Mouse (Mus musculus): Measurements from ENCODE around the gene Fam172a.

Fam172a gene

GRCm38 (mm10) chr13:78180261-78180660, 478.4 kb downstream of the Fam172a start:
- no peak for DNase-seq (ENCODE audit: low spot score)

DNA sequence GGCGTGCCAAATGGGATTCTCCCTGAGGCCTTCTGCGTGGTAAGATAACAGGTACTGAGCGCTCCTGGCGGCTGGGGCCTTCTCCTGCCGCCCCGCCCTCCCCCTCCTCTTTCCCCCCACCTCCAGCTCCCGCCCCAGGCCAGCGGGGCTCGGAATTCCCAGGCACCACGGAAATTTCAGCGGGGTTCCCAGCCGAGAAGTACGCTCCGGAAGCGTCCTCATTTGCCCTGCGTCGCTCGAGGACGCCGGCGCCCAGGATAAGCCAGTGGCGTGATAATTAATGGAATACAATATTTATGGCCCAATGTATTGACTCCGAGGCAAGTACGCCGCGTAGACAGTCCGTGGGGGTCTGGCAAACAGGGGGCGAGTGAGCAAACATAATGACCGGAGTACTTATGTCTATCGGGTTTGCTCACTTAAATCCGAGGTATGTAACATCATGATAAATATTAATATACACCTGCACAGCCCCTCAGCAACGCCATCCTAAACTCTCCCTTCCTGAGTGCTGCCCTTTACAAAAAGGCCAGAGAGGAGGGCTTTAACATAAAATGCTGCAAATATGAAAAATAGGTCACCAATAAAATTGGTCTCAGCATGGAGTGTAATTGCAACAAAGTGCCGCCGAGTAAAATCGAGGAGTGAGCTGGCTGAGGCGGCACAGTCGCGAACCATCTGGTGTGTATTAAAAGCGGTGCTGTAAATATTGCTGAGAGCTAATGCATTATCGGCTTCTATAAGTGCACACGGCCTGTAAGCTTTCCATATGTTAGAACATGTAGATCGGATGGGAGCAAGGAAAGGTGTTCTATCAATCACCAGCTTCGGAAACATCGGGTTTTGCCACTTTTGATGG, 479.5 kb downstream of the Fam172a start:
- no peak for DNase-seq (ENCODE audit: low spot score)

- no peak for DNase-seq (ENCODE audit: low spot score)
Observed at GRCm38 (mm10) chr13:78181930-78182558, 480.2 kb downstream of the Fam172a start.

DNA sequence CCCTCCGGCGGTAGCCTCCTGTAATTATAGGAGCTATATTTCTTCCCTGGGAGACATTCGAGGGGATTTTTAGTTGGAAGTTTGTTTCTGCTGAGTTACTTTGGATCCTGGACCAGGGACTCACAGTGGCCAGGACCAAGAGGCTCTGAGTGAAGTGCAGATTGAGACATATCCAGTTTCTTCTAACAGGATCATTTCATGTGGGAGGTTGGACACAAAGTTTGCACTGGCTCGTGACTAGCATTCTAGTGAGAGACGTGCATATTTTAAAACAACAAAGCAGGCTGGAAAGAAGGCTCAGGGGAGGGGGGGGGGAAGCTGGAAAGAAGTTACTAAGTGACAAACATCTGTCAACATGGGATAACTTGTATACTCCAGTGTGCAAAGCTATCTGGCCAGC, 481.2 kb downstream of the Fam172a start:
- no peak for DNase-seq (ENCODE audit: low spot score)

DNA sequence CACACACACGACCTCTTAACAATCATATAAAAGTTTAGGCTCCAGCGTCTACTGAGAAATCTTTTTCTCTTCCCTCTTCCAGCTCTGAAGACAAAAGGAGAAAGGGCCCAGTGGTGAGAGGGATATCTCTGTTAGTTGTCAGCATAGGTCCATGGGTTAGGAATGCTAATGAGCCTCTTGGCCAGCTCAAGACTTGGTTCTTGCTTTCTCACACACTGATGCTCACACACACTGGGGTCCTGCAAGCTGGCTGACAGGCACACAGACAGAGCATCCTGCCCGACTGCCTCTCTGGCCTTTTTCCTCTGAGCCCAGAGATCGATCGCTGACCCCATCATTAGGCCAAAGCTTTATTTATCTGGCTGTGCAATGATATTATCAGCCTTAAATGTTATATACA, 482.2 kb downstream of the Fam172a start:
- no peak for DNase-seq (ENCODE audit: low spot score)

DNA sequence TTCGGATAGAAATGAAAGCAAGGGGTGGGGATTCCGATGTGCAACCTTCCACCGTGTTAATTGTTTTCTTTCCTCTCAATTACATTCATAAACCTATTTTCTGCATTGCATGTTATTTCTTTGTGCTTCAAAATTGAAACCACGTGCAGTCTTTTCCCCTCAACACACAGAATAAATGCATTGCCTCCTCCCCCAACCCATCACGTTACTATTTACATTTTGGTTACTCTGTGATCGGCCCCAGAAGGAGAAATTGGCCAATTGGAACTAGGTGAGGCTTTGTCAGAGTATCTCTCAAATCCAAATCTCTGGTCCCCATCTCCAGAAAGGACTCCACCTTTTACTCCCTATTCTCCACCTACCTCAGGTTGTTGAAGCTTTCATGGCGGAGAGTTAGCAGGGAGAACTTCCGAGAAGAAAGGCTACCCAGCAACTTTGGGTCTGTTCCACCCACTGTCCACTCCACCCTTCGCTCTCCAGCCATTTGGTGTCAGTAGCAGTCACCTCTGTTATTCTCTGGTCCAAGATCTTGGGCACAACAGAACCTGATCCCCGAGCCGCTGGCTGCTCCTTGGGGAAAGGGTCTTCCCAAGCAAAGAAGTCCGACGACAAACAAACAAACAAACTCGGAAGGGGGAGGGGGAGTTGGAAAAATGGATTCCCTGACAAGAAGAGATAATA, 483.1 kb downstream of the Fam172a start:
- no peak for DNase-seq (ENCODE audit: low spot score)

GRCm38 (mm10) chr13:78186340-78186946, 484.6 kb downstream of the Fam172a start:
- no peak for DNase-seq (ENCODE audit: low spot score)

GRCm38 (mm10) chr13:78187833-78188232, 486.0 kb downstream of the Fam172a start:
- no peak for DNase-seq (ENCODE audit: low spot score)

DNA sequence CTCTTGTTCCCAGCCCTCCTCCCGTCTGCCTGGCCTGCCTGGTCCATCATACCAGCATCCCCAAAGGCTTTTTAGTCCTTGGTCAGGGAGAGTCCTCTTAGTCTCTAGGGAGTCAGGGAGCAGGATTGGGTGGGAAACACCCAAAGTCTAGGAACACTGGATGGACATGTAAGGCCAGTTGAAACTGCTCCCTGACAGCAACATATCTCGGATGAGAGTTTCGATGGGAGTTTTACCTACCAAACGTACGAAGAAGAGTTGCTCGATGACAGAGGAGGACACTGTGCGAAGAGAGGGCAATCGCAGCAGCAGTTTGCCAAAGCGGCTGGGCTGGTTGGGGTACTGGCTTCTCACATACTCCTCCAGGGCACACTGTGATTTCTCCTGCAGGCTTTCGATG, 487.8 kb downstream of the Fam172a start:
- no peak for DNase-seq (ENCODE audit: low spot score)

DNA sequence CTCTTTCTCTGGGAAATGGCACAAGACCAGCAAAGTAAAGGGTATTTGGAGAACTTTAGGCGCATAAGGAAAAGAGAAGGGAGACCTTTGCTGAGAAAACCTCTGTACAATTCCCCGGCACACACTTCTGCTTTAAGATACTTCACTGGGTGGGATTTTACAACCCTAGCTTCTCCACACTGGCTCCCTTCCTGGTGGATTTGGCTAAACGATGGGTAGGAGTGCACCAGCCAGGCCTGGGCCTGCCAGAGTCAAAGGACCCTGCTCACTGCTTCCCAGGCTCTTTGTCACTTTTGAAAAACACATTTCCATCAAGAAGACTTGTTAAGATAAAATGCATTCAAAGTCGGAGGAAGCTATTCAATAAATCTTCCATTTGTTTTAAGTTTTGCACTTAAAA, 491.4 kb downstream of the Fam172a start:
- DNase-seq (ENCODE audit: low spot score), result no peak

GRCm38 (mm10) chr13:78194135-78194849, 492.5 kb downstream of the Fam172a start:
- no peak for DNase-seq (ENCODE audit: low spot score)

DNA sequence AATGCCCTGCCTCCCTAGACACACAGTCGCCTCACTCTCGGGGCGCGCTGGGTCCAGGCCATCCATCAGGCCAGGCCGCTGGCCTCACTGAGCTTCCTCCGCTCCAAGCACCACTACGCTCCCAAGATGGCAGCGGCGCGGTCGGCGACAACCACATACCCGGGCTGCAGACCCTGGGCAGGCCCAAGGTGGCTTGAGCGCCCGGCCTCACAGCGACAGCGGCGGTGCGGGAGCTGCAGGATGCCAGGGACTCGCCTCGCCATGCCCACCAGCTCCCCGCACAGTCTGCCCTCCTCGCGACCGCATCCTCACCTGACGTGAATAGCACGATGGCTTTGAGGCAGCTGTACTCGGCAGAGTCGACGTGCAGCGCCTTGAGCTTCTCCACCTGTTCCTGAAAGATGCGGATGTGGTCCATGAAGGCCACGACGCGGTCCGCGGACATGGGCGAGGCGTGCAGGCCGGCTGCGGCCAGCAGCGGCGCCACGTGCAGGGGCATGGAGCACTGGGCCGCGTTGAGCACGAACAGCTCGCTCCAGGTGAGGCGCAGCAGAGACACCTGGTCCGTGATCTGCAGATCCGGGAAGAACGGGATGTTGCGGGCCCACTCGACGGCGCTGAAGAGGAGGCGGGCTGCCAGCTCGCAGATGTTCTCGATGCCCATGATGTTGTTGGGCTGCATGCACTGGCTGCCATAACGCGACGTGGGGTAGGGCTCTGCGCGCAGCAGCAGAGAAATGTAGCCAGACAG, 493.2 kb downstream of the Fam172a start:
- DNase-seq (ENCODE audit: low spot score), result no peak

DNA sequence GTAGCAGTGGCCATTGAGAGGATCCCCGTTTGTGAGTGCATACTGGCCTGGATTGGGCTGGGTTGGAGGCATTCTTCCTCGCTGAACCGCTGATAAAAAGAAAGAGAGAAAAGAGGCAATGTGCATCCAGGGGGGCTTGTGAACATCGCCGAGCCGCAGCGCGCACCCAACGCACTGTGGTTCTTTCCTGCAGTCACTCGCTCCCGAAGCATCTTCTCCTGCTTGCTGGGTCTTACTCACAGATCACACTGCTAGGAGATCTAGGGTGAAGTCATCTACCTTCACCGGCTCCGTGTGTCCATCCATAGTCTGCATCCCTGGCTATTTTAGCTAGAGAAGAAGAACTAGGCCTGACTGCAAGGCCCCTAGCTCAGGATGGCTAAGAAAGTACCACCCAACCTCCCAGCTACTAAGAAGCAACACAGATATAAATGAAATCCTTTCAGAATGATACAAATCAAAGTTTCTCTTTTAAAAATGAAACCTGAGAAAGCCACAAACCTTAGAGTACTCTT, 493.8 kb downstream of the Fam172a start:
- no peak for DNase-seq (ENCODE audit: low spot score)

- no peak for DNase-seq (ENCODE audit: low spot score)
Observed at GRCm38 (mm10) chr13:78196236-78196796, 494.5 kb downstream of the Fam172a start.

GRCm38 (mm10) chr13:78197286-78197818, 495.5 kb downstream of the Fam172a start:
- DNase-seq (ENCODE audit: low spot score), result no peak

- no peak for DNase-seq (ENCODE audit: low spot score)
Observed at GRCm38 (mm10) chr13:78197819-78198390, 496.1 kb downstream of the Fam172a start.

DNA sequence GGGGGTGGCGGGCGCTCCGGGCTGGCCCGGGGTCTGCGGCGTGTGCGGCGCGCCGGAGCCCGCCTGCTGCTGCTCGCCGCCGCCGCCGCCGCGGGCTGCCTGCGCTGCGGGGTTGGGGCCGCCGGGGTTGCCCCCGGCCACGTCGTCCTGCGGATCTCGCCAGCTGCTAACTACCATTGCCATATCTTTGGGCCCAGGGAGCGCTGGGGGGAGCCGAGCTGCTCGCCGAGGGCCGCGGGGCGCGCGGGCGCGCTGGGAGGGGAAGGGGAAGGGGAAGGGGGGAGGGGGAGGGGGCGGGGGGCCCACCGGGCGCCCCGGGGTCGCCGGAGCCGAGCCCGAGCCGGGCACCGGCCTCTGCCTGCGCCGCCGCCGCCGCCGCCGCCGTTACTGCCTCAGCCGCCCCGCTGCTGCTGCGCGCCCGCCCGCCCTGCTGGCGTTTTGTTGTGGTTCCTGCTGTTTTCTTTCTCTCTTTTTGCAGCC, 496.6 kb downstream of the Fam172a start:
- no peak for DNase-seq (ENCODE audit: low spot score)

DNA sequence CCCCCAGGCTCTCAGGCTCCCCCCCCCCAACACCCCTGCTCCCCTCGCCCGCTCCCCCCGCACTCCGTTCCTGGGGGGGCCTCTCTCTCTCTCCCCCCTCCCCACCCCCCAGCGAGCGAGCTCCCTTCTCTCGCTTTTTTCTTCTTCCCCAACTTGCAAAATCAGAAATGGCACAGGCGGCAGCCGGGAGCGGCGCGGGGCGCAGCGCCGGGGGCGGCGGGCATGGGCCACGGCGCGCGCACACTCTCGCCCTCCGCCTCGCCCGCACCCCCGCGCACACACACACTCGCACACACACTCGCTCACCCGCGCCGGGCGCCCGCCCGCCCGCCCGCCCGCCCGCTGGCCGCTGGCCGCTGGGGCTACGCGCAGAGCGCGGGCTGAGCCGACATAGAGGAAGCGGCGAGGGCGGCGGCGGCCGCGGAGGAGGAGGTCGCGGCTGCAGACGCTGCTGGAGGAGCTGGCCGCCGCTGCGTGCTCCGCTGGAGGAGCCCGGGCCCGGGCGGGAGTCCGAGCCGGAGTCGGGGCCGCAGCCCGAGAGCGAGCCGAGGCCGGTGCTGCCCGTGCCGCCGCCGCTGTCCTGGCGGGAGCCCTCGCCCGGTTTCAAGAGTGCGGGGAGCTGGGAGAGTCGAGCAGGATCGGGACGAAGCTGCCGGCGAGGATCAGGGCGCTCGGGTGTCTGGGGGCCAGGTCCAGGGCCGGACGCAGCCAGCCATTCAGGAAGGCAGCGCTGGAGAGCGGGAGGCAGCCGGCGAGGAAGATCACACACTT, 497.2 kb downstream of the Fam172a start:
- DNase-seq (ENCODE audit: low spot score), result no peak

- no peak for DNase-seq (ENCODE audit: low spot score)
Observed at GRCm38 (mm10) chr13:78199642-78200160, 497.9 kb downstream of the Fam172a start, which contains the start of gene Nr2f1. Gene Nr2f1, minus strand, starts transcription at chr13:78199757.
